Mouse (Mus musculus) gastrocnemius, adult 18-20 months (tissue): ENCODE data around the gene Pnrc2. TPM values are rescaled to one million over a fixed set of nuclear protein-coding genes. Genes with fewer than 3 reads are reported as not detected.

Source experiments
- DNase-seq: peaks from one replicate; pipeline ENCODE4 v3.0.0; 2021; ENCODE audit warnings: low spot score
- long read RNA-seq, 2 experiments: library from polyadenylated mRNA; stranded (forward); transcript quantifications; one replicate each; pipeline ENCODE4 v2.0.0; 2021
- total RNA-seq, 2 experiments: library from RNA; stranded (reverse); gene quantifications; 2 replicates each; pipeline ENCODE4 v1.2.3; 2021

The Pnrc2 gene
- 10 to 100 TPM; 39.8 to 42.2 TPM for total RNA-seq
- long read RNA-seq, experiment 1, transcript Pnrc2-201 (3 exons, 1,919 nt): major isoform, 32 of 36 reads
- long read RNA-seq, experiment 1, partial matches to known transcripts: 0 of 36 reads
- long read RNA-seq, experiment 1, other reads (novel, unspliced or antisense): 3 of 36 reads
- long read RNA-seq, experiment 2, transcript Pnrc2-201 (3 exons, 1,919 nt): major isoform, 42 of 49 reads
- long read RNA-seq, experiment 2, partial matches to known transcripts: 0 of 49 reads
- long read RNA-seq, experiment 2, other reads (novel, unspliced or antisense): 4 of 49 reads

DNA sequence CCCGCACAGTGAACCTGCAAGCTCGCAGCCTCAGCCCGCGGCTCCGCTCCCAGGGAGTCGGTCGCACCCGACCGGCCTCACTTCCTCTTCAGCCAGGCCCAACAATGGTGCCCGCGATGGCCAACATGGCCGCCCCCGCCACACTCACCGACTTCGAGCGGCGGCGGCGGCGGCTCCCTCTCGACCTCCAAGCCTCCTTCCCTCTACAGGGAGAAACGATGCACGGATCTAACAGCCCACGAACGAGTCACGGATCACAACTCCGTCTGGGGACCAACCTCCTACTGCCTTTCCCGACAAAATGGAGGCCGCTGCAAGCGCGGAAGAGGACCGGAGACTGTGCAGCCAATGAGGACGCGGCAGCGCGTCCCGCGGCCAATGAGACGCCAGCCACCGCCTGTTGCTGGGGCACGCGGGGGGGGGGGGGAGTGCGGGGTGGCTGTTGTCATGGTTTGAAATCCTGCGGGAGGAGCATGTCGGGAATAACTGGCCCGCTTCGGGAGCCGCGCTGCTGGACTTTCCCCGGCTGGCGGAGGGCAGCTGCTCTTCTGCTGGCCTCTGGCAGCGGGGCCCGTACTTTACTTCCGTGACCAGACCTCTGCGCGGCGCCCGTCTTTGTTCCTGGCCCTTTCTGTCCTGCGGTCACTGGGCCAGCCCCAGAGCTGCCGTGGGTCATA is at the start of gene Pnrc2:
TSS of gene Pnrc2 (minus strand) at position 325 of the 677 bp plus-strand sequence.
- DNase-seq: peak; percentile 87

DNA sequence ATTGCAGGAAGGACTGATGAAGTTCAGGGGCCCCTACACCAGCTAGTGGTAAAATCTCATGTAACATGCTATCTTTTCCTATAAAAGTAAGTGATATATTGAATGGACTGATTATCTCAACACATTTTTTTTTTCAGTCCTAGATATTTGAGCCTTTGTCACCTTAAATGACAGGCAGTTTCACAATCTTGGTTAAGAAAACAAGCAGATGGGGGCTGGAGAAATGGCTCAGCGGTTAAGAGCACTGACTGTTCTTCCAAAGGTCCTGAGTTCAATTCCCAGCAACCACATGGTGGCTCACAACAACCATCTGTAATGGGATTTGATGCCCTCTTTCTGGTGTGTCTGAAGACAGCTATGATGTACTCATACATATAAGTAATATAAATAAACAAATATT is 48.5 kb upstream of the Pnrc2 start:
- DNase-seq: no peak

DNA sequence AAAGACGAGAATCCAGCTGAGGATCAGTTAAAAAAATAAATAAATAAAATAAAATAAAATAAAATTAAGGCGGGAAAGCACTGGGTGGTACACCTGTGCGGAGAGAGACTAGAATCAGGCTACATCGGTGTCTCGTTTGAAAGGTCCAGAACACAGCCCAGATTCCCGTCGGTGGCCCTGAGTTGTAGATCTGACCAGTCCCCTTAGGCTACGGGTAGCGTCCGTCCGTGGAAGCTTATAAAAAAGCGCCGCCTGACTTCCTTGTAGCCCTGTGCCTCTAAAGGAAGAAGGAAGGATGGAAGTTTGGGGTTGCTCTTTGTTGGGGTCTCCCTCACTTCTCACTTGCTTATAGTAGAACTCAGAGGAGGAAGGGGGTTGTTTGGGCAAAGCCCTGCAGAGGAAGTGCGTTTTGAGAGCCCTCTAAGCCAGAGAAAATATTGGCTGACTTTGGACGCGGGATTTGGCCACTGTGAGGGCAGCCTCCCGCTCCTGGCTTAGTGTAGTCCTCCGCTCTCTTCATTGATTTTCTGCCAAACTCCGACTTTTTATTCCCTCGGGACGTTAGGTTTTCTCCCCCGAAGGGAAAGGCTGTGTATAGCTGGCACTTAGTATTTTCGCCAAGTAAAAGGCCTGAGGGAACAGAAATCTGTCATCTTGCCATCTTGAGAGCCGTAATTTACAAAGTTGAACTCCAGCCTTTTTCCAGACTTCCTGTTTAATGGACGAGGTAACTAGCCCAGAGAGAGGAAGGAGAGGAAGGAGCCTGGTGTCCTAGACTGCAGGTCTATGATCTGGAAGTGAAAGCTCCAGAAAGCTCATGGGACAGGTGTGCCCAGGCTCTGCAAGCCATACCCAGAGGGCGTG is 47.8 kb upstream of the Pnrc2 start:
- no peak for DNase-seq

DNA sequence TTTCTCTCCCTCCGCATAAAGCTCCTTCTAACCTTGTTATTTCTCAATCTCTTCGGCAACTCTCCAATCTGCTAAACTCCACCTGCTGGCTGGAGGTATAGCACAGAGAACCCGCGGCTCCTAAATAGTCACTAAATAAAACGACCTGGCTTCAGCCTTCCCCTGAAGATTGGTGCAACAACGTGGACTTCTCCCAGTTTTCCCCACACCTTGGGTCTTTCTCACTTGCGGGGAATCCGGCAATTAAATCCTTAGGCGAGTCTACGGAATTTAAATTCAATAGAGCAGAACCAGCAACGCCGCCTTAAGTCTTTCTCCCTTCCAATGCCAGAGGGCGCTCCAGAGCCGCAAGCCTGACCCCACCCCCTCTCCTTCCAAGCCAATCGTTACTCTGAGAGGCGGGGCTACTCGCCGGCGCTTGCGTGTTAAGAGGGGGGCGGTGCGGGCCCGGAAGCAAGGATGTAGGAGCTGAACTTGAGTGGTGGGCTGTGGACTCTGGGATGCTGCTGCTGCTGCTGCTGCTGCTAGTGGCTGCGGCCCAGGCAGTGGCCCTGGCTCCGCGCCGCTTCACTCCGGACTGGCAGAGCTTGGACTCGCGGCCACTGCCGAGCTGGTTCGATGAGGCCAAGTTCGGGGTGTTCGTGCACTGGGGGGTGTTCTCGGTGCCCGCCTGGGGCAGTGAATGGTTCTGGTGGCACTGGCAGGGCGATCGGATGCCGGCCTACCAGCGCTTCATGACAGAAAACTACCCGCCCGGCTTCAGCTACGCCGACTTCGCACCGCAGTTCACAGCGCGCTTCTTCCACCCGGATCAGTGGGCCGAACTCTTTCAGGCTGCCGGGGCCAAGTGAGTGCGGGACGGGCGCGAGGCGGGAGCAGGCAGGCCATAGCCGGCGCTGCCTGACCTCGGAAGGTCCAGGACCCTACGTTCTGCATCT is 46.9 kb upstream of the Pnrc2 start, which contains the start of gene Fuca1:
TSS of gene Fuca1 (plus strand) at position 432 of the 938 bp plus-strand sequence.
- DNase-seq: peak; percentile 96

DNA sequence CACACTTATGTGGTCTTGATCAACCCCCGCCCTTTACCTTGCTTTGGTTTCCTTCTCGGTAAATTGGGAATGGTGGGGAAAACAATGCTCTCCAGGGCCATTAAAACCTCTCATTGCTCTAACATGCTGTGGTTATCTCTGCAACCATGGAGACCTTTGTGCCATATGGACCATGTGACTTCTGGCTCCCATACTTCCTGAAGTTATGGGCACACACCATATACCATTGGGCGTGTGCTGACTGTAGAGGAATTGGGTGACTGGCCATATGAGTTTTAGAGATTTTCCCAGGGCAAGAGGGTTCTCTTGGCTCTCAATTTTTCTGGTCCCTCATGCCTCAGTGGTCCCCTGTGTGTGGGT is 45.6 kb upstream of the Pnrc2 start:
- no peak for DNase-seq

DNA sequence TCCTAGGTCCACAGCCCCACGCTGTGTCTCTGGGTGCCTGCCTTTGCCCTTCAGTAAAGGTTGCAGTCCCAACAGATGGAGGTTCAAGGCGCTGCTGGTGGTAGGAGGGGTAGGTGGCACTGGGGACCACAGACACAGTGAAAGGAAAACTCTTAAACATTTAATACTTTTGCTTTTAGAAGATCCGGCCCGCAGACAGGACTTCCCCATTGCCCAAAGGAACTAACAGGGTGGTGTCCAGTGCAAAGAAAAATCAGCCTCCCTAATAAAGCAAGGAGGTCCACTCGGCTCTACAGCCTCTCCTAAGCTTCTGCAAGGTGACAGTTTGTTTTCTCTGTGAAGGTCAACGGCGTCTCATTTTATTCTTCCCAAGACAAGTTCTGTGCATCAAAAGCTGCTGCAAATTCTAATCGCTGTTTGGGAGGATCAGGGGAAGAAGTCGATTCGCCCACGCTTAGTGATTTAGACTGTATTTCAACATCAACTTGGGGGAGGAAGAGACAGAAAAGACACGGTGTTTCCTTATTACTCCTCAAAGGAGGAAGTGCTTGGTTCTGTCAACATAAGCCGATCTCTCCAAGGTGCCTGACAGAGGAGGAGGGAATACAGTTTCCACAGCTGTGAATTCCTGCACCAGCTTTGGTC is 45.1 kb upstream of the Pnrc2 start:
- DNase-seq: no peak

DNA sequence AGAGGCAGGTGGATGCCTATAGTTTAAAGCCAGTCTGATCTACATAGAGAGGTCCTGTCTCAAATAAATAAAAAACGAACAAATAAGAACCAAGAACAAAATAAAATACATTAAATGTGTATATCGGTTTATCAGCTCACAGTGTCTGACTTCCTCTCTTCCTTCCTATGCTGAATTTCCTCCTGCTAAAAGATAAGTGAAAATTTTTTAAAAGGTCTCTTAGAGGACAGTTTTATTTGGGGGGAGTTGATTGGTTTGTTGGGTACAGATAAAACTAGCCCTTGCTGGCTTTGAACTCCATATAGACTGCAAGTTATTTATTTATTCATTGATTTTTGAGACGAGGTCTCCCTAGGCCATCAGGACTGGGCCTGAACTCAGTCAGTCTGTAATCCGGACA is 39.8 kb upstream of the Pnrc2 start:
- DNase-seq: no peak

DNA sequence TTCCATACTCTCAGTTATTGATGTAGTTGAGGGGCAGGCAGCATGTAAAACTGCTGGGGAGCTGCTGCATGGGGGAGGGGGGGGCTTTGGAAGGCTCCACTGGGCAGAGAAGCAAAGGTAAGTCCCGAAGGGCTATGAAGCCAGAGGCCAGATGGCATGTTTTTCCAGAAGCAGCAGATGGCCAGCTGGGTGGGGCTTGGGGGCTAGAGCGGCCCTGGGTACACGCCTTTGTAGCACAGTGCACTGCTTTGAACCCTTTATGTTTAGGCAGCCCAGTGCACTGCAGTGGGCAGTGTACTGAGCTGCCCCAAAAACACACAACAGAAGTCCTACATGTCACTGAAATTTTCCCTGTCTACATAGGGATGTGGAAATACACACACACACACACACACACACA is 39.2 kb upstream of the Pnrc2 start:
- DNase-seq: no peak

DNA sequence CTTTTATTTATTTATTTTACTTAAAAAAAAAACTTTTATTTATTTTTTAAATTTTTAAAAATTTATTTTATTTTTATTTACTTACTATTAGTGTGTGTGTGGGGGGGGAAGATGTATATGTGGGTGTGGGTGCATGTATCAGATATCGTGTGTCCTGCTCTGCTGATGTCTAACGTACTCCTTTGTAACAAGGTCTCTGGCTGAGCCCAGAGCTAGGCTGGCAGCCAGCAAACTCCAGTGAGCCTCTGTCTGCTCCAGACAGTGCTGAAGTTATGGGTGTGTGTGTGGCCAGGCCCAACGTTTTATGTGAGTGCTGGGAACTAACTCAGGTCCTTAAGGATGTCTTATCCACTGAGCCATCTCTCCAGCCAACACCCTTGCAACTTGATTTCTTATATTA is 38.5 kb upstream of the Pnrc2 start:
- DNase-seq: no peak

DNA sequence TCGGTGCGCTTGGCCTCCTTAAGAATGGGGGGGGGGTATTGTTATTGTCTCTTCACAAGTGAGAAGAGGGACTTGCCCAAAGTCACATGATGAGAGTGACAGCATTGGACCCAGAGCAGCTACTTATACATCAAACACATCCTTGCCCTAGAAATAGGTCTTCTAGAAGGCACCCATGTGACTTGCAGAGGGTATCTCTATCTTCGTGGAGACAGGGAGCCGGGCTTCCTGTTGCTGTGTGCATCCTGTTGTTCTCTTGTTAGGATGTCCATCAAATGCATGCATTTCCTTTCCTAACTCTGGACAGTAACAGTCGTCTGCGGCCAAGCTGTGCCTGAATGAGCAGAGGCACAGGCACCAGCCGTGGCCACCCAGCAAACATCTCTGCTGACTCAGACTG is 37.9 kb upstream of the Pnrc2 start:
- DNase-seq: no peak

DNA sequence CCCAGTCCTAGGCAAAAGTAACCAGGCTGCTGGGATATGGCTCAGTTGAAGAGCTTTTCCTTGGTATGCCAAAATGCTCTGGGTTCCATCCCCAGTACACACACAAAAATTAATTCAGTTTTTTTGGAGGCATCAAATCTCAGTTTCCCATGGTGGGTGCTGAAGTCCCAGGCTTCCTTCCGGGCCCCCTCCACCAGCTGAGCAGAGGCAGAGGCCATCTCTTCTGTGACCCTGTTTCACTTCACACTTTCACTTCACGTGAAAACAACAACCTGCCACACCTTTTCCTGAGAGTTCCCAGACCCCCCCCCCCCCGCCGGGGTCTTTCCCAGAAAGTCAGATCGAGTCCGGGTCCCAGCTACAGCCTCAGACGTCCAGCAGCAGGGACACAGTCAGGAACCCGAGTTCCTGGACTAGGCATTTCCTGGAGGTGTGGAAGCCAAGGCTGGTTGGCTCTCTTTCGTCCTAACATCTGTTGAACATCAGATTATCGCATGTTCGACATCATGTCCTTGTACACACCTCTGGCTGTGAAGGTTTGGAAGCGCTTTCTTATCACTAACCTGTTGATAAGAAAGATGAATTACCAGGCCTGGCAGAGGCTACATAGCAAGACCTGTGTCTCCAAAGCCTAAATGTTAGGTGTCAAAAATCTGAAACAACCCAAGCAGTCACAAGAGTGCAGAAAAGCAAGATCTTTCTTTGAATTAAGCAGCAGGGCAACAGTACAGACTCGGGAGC is 35.8 kb upstream of the Pnrc2 start:
- DNase-seq: no peak

DNA sequence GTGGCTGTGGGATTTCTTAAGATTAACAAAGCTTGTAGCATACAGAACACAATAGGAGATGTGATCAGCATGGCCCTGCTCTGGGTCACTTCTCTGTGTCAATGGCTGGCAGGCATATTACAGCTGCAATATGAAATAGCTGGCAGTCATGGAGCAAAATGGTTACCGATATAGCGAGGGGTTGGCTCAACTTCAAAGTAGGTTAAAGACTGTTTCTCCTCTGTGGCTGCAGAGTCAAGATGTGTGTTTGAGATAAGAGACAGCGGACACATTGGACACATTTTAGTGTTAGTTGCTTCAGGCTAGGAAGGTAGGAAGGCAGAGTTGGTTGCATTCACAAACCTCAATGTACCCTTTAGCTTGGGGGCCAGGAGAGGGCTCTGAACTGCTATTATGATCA is 33.0 kb upstream of the Pnrc2 start:
- no peak for DNase-seq

DNA sequence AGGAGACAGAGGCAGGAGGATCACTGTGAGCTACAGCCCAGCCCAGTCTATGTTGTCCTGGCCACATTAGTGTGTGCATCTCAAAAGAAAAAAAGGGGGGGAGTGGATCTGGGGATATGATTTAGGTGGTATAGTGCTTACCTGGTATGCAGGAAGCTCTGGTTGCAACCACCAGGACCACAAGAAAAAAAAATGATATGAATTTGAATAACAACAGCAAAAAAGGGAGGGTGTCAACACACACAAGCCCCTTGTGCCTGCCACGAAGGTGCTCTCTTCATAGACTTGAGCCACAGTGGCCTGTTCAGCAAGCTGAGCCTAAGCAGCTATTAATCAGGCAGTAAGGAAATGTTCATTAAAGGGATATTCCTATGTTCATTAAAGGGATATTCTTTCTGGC is 31.2 kb upstream of the Pnrc2 start:
- DNase-seq: no peak

DNA sequence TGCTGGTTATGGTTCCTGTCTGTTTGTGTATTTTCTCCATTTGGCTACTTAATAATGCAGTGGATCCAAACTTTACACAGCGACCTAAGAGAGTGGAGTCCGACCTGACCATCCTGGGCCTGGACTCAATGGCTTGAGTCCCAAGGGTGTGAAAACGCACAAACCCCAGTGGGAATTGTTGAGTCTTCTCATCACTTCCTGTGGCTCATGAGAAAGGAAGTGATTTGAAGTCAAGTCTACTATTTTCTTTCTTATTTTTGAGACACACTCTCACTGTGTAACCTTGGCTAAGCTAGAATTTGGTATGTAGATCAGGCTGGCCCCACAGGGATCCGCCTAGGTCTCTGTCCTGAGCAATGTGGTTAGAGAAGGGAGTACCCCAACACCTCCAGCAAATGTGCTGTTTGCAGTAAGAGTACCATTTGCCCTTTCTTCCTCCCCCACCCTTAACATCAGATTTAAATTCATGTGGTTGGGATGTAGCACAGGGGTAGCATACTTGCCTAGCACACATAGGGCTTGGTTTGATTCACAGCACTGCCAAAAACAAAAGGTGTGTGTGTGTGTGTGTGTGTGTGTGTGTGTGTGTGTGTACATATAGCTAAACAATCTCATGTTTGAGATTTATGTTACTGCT is 29.1 kb upstream of the Pnrc2 start:
- DNase-seq: no peak

DNA sequence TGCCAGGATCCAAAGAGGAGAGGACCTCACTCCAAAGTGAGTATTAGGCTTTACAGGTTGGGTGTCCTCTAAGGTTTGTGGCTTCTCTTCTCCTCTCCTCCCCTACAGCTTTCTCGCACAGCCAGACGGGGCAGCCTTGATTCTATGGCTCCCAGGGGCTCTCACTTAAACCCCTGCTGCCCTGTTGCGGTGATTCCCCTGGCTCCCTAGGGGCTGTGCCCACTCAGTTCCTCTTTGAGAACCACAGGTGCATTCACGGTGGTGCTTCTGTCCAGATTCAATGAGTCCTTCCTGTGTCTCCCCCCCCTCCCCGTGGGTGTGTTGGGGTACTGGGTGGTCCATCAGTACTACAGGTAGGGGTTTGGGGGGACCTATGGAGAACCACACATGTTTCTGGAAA is 26.4 kb upstream of the Pnrc2 start:
- DNase-seq: no peak

DNA sequence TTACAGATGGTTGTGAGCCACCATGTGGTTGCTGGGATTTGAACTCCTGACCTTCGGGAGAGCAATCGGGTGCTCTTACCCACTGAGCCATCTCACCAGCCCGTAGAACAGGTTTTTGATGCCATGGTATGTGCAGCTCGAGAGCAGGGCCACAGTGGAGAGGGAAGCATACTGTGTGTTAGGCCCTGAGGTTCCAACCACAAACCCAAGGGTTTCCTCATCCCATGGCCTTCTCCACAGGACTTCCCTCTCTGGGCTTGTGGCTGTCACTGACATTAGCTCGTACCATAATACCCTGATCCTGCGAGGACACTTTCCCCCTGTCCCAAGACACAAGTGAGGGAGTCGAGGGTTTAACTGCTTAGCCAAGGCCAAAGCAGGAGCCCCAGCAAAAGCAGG is 25.4 kb upstream of the Pnrc2 start:
- no peak for DNase-seq

DNA sequence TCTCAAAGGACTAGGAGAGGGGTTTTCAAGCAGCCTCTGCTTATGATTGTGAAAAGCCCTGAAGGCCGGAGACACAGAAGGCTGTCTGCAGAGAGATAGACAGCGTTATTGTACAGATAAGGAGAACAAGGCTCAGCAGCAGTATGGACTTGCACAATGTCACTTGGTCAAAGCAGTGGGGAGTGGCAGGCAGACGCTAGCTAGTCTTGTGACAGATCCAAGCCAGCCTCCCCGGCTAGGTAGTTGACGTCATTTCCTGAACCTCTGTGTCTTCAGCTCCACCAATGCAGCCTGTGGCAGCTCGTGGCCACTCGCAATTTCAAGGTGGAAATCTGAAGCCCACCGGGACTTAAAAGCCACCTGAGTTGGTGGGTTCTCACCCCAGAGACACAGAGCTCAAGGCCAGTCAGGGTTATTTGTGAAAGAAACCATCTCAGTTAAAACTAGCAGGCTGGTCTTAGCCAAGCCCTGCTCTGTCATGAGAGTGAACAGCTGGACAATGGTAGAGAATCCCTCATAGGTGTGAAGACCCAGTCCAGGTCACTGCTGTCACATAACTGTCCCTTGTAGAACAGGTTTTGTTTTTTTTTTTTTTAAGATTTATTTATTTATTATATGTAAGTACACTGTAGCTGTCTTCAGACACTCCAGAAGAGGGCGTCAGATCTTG is 24.9 kb upstream of the Pnrc2 start:
- DNase-seq: no peak

DNA sequence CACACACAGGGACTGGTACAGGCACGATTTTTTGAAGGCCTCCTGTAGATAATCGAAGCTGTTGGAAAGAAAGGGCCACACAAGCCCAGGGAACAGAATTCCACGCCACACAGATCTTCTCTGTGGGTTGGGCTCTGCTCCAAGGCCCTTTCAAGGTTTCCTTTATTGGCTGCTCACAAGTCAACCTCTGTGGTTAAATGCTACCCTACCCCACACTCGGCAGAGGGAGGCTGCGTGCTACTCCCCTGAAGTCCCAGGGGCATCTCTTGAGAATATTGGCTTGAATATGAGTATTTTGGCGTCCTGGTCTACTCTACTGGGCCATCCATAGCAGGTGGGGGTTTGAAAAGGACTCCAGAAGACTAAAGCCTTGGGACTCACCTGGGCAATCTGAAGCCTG is 22.5 kb upstream of the Pnrc2 start:
- no peak for DNase-seq

DNA sequence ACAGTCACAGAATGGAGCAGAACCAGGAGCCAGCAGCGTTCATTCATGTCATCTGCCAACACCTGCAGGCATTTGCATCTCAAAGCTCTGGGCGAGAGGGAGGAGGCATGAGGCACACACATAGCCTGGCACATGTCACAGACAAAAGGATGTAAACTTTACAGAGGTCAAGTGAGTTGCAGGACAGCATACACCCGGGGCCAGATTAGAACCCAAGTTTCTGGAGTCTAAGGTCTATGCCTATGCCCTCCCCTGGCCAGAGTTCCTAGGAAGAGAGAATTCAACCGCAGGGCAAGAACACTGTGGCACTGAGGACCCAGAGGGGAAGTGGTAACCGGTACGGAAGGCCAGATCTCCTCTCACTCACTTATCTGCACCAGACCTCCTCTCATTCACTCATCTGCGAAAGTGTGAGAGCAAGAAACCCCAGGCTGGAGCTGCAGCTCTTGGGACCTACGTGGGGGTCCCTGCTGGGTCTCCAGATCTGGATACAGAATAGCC is 21.5 kb upstream of the Pnrc2 start, which contains the start of gene Cnr2:
TSS of gene Cnr2 (plus strand) at position 324 of the 501 bp plus-strand sequence.
- no peak for DNase-seq
